Mouse (Mus musculus) embryonic facial prominence, embryonic 13.5 days (tissue): ENCODE results near the gene Pold1. TPM values are rescaled to one million over a fixed set of nuclear protein-coding genes. Genes with fewer than 3 reads are reported as not detected.

Source experiments
- ATAC-seq: fragments of 200-750 bp; cut with Nextera tagmentation; 2 replicates; pipeline ENCODE4 v1.8.0; 2017; ENCODE audit warnings: low read depth; ENCODE audit not compliant: insufficient number of reproducible peaks, insufficient read depth, low FRiP score, low TSS enrichment
- H3K27ac ChIP-seq: fragments of 300-500 bp; sonication (generic); 2 replicates; pipeline ENCODE4 v1.5.1; 2015; ENCODE audit warnings: moderate library complexity, mild to moderate bottlenecking, inconsistent platforms
- H3K27me3 ChIP-seq: fragments of 300-500 bp; sonication (generic); 2 replicates; pipeline ENCODE4 v1.6.1; 2015; ENCODE audit warnings: mild to moderate bottlenecking, inconsistent platforms
- H3K36me3 ChIP-seq: fragments of 300-500 bp; sonication (generic); 2 replicates; pipeline ENCODE4 v1.6.1; 2015; ENCODE audit warnings: mild to moderate bottlenecking, inconsistent platforms
- H3K4me1 ChIP-seq: fragments of 300-500 bp; sonication (generic); 2 replicates; pipeline ENCODE4 v1.6.1; 2015; ENCODE audit warnings: inconsistent platforms
- H3K4me2 ChIP-seq: fragments of 300-500 bp; sonication (generic); 2 replicates; pipeline ENCODE4 v1.6.1; 2015; ENCODE audit warnings: moderate library complexity, mild to moderate bottlenecking, inconsistent platforms
- H3K4me3 ChIP-seq: fragments of 300-500 bp; sonication (generic); 2 replicates; pipeline ENCODE4 v1.5.1; 2015; ENCODE audit warnings: mild to moderate bottlenecking, inconsistent platforms
- H3K9ac ChIP-seq: fragments of 300-500 bp; sonication (generic); 2 replicates; pipeline ENCODE4 v1.6.1; 2015; ENCODE audit warnings: mild to moderate bottlenecking, inconsistent platforms
- H3K9me3 ChIP-seq: fragments of 300-500 bp; sonication (generic); 2 replicates; pipeline ENCODE4 v1.6.1; 2016; ENCODE audit warnings: inconsistent platforms
- WGBS: fragments of 180-500 bp; shearing (Covaris S2); methylation state at CpG from one replicate; pipeline ENCODE4 v1.1.7; 2015; ENCODE audit warnings: mixed read lengths; 5-methylcytosine and 5-hydroxymethylcytosine counted together
- polyA plus RNA-seq: library from polyadenylated mRNA; unstranded; fragments of >200 nt; fragmentation: Nextera tagmentation; extraction: Ambion mirVana; gene quantifications from 2 replicates; pipeline ENCODE4 v1.2.1, GENCODE M21; 2015

Gene Pold1
- polyA plus RNA-seq, 1 experiment from 2014 or later: 104 TPM

DNA sequence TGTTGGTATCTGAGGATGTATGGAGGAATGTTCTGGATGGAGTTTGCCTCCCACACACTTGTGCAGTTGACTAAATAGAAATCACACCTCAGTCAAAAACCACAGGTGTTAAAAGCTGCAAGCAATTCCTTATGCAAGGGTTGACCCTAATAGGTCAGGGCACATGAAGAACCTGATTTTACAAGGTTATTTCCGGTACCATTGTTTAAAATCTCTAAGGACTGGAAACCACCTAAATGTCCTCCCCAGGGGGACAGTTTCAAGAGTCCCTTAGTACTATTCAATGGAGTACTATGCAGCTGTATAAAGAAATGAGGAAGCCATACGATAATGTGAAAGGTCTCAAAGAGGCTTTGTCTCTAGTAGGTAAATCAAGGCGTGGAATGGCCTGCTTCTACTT is 2.4 kb downstream of the Pold1 start:
- no peak for ATAC-seq
- H3K27me3 ChIP-seq: no peaks in the 10 kb centered on the region
- H3K9me3 ChIP-seq: no peaks in the 10 kb centered on the region; the same call in 1 of the 2 replicates
- no peak overlapping the region for H3K4me3 ChIP-seq
- 98% methylated on average over 3 of the region's 3 CpGs for WGBS
- H3K4me2 ChIP-seq: no peak overlapping the region
- H3K9ac ChIP-seq: no peak overlapping the region
- H3K27ac ChIP-seq: no peak overlapping the region
- peaks cover 43% of the 10 kb centered on the region for H3K36me3 ChIP-seq
- H3K4me1 ChIP-seq: peaks cover 14% of the 10 kb centered on the region

DNA sequence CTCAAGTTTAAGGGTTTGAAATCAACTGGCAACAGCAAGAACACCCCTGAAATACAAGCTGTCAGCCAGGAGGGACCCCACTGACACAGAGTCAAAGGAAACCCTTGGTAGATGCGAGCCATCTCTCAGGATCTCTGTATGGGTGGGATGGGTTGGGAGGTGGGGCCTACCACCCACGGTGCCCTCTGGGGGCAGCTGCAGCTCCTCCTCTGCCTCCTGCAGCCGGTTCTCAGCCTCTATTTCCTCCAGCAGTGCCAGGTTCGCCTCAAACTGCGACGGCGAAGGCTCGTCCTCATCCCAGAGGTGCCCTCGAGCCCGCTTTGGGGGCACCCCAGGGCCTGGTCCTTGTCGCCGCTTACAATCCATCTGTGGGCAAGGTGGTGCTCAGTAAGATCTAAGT is 5.6 kb downstream of the Pold1 start:
- Histone ChIP-seq H3K4me1 (peaks cover 14% of the 10 kb centered on the region), H3K4me2 (no peak overlapping the region), H3K4me3 (no peak overlapping the region), H3K27me3 (no peaks in the 10 kb centered on the region), H3K9ac (0 out of 2 replicates have a peak overlapping the region, but pooled peaks have one; percentile 11), H3K9me3 (no peaks in the 10 kb centered on the region; the same call in 1 of the 2 replicates), H3K27ac (no peak overlapping the region), H3K36me3 (peaks cover 55% of the 10 kb centered on the region)
- 73% methylated on average over 12 of the region's 12 CpGs for WGBS
- no peak for ATAC-seq

DNA sequence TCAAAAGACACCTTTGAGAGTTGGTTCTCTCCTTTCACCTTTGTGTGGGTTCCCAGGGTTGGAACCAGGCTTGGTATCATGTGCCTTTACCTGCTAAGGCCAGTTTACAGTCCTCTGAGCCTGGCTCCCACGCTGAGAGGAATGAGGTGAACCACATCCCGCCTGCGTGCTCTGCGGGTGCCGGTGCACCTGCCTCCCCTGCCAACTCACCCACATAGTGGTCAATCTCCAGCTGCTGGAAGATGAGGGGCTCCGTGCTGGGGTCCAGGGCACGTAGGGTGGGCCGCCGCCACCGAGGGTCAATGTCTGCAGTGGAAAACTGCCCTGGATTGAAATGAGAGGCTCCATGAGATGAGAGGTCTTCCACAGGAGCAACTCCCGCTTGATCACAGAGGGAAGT is 6.1 kb downstream of the Pold1 start:
- H3K36me3 ChIP-seq: peaks cover 60% of the 10 kb centered on the region
- no peak overlapping the region for H3K27ac ChIP-seq
- H3K4me2 ChIP-seq: no peak overlapping the region
- ATAC-seq: no peak
- WGBS: 93% methylated on average over 11 of the region's 11 CpGs
- H3K9ac ChIP-seq: no peak overlapping the region
- H3K9me3 ChIP-seq: no peaks in the 10 kb centered on the region; the same call in 1 of the 2 replicates
- no peak overlapping the region for H3K4me3 ChIP-seq
- H3K4me1 ChIP-seq: peaks cover 9% of the 10 kb centered on the region
- no peaks in the 10 kb centered on the region for H3K27me3 ChIP-seq

DNA sequence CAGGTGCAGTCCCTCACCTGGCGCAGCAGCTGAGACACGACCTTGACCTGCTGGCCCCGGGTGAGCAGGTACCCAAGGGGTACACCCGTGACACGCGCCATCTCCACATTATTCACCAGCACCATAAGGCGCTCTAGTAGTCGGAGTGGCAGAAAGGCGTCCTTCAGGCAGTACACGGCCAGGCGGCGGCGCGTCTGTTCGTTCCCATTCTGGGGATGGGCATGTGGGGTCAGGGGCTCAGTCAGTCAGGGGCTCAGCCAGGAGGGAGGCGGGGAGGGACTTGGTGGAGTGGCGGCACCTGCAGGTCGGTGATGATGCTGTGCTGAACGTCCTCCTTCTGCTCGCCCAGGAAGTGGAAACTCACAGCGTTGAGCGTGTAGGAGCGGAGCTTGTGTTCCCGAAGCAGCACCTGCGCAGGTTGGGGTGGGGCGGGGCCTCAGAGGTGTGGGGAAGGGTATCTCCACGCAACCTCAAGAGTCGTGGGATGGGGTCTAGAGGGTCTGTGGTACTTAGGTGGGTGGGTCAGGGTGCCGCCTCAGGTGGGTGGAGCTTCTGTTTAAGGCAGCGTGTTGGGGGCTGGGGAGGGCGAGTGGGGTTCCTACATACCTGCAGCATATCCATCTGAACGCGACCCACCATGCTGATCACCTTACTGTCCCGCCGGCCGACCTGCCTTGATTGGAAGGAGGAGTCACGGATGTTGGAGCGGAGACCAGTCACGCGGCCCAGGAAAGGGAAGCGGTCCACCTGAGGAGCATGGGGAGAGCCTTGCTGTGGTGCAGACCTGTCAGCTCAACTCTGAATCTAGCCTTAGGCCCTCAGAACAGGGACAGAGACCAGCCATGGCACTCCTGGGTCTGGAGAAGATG is 9.7 kb downstream of the Pold1 start:
- H3K9me3 ChIP-seq: no peaks in the 10 kb centered on the region
- H3K4me2 ChIP-seq: no peak overlapping the region
- H3K27me3 ChIP-seq: no peaks in the 10 kb centered on the region
- peaks cover 92% of the 10 kb centered on the region for H3K36me3 ChIP-seq
- H3K9ac ChIP-seq: no peak overlapping the region
- H3K4me3 ChIP-seq: no peak overlapping the region
- no peaks in the 10 kb centered on the region for H3K4me1 ChIP-seq
- H3K27ac ChIP-seq: no peak overlapping the region
- 93% methylated on average over 41 of the region's 41 CpGs for WGBS
- no peak for ATAC-seq

DNA sequence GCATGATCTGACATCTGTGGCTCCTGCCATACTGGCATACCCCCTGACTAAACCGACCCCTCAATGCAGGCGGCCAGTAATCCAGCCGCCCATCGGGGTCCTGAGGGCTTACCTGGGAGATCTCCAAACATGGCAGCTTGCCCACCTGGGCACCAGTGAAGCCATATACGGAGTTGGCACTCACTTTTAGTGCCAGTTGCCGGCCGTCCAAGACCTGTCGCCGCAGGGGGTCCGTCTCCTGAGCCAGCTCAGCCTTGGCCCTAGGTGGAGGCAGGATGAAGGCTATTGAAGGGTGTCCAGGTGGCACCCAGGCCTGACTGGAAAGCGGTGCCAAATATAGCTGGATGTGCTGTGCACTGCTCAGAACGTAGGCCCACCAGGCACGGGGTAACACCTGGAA is 11.2 kb downstream of the Pold1 start:
- H3K4me1 ChIP-seq: no peaks in the 10 kb centered on the region
- no peaks in the 10 kb centered on the region for H3K9me3 ChIP-seq
- no peaks in the 10 kb centered on the region for H3K27me3 ChIP-seq
- 91% methylated on average over 13 of the region's 13 CpGs for WGBS
- no peak for ATAC-seq
- H3K4me2 ChIP-seq: no peak overlapping the region
- no peak overlapping the region for H3K27ac ChIP-seq
- H3K9ac ChIP-seq: no peak overlapping the region
- no peak overlapping the region for H3K4me3 ChIP-seq
- H3K36me3 ChIP-seq: peaks cover 99% of the 10 kb centered on the region

DNA sequence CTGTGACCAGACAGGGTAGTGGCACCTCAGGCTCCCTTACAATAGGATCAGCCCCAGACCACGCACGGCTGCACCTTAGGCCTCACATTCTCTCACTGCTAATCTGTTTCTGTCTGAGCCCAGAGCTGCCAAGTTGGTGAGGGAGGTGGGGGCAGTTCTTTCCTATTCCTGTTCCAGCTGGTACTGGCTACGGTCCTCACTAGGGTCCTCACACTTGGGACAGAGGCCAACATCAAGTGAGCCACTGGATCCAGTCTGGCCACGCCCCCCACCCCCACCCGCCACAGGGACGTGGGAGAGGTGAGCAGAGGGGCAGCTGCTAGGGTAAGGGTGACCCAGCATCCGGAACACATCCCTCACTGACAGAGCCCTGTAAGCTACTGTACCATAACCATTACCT is 11.6 kb downstream of the Pold1 start:
- no peak for ATAC-seq
- WGBS: 88% methylated on average over 7 of the region's 7 CpGs

DNA sequence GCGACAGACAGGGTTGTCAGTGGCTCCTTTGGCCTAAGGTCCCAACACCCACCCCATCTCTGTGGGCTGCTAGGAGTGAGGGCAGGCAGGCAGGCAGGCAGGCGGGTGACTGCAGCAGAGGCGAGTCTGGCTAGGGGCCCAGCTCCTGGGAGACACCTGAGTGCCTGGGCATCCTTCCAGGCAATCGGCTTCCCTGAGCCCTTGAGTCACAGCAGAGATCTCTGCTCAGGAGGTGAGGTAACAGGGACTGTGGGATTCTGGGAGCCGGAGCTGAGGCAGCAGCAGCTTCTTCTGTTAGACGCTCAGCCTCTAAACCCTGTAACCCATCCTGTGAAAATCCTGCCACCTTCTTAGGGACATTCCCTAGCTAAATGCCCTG is 12.1 kb downstream of the Pold1 start:
- Histone ChIP-seq H3K27ac (no peak overlapping the region), H3K9ac (no peak overlapping the region), H3K4me2 (no peak overlapping the region), H3K27me3 (no peaks in the 10 kb centered on the region), H3K4me1 (no peaks in the 10 kb centered on the region), H3K4me3 (no peak overlapping the region), H3K9me3 (no peaks in the 10 kb centered on the region), H3K36me3 (peaks cover 94% of the 10 kb centered on the region)
- no peak for ATAC-seq
- WGBS: 85% methylated on average over 6 of the region's 6 CpGs

More for the DNA sequence above, 11.6 kb downstream of the Pold1 start:
- Histone ChIP-seq H3K36me3 (peaks cover 98% of the 10 kb centered on the region), H3K27ac (no peak overlapping the region), H3K4me3 (no peak overlapping the region), H3K9ac (no peak overlapping the region), H3K4me1 (no peaks in the 10 kb centered on the region), H3K9me3 (no peaks in the 10 kb centered on the region), H3K4me2 (no peak overlapping the region), H3K27me3 (no peaks in the 10 kb centered on the region)

DNA sequence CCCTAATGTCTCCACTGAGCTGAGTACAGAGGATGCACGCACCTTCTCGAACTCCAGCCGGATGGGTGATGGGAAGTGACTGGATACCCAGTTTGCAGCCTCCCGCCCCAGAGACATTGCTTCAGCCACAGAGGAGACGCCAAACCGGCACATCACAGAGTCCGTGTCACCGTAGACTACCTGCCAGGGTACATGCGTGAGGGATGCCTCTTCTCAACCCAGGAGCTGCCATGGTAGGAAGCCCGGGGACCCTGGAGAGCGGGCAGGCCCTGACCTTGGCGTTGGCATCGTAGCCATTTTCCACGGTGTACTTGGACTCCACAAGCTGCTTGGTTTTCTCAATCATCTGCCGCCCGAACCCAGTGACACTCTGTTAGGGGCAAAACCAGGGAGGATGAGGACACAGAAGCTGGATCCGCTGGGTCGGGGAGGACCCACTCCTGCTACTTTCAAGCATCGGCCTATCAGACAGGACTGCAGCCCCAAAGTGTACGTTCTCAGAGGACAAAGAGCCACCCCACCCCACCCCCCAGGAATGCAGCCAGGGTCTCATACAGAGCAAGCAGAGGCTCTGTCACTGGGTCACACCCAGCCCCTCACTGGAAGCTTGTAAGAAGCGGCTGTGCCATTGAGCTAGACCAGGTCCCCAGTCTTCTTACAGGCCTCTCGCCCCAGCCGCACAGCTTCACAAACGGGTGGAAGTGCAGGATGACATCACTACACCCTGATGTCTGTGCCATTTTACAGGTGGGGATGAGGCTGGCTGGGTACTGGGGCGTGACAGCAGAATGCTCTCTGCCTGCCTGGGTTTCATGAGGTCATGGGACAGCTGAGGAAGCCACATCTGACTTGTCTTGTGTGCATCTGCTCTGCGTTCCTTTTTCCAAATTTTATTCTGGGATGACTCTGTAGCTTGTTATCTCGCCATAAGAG is 12.7 kb downstream of the Pold1 start:
- WGBS: 92% methylated on average over 27 of the region's 27 CpGs
- Histone ChIP-seq H3K4me3 (no peak overlapping the region), H3K36me3 (peaks cover 87% of the 10 kb centered on the region), H3K4me2 (no peak overlapping the region), H3K9ac (no peak overlapping the region), H3K4me1 (no peaks in the 10 kb centered on the region), H3K27ac (no peak overlapping the region), H3K9me3 (no peaks in the 10 kb centered on the region), H3K27me3 (no peaks in the 10 kb centered on the region)
- ATAC-seq: no peak

DNA sequence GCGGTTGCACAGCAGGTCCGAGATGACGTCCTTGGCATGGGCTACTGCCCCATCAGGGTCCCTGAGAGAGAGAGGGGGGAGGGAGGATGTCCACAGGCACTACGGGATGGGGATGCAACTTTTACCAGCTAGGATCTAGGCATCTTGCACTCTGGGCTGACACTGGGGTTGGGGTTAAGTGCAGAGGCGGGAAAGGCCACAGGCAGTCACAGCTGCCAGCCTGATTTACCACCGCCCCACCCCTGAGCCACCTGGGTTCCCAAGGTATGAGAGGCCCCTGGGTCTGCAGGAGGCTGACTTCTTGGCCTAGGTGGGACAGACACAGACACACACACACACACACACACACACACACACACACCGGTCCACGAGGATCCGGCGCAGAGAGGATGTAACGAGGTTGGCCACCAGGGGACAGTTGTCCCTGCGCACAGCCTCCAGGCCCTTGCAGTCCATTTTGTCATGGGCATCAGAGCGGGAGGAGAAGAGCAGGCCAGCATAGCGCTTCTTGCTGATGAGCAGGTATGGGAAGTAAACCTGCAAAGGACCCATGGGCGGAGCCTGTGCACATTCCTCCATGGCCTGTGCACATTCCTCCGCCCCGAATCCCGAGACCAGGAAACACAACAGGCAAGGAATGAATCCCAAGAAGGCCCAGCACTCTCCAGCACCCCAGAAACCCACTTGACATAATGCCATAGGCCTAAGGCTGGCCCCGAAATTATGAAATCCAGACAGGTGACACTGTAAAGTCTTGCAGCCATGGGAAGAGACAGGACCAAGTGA is 13.8 kb downstream of the Pold1 start:
- H3K9me3 ChIP-seq: no peaks in the 10 kb centered on the region
- H3K4me2 ChIP-seq: no peak overlapping the region
- H3K27me3 ChIP-seq: peaks cover 4% of the 10 kb centered on the region; the same call in 1 of the 2 replicates
- no peak overlapping the region for H3K27ac ChIP-seq
- H3K4me3 ChIP-seq: no peak overlapping the region
- no peak overlapping the region for H3K9ac ChIP-seq
- H3K4me1 ChIP-seq: no peaks in the 10 kb centered on the region
- peaks cover 76% of the 10 kb centered on the region for H3K36me3 ChIP-seq
- WGBS: 87% methylated on average over 19 of the region's 19 CpGs
- ATAC-seq: no peak

DNA sequence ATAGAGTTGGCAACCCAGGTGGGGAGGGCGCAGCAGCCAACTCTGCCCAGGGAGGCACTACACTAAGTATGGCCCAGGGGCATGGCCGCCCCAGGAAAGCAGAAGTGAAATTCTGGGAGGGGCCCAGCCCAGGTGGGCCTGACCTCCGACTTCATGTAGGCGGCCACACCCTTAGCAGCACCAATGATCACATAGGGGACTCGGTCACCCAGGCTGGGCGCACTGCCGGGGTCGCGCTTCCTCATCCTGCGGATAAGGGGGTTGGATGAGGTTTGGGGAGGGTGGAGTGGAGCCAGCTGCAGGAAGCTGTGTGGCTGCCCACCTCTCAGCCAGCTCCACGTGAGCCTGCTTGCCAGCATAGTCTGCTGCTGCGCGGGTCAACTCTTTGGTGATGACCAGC is 14.4 kb downstream of the Pold1 start:
- H3K9ac ChIP-seq: no peak overlapping the region
- peaks cover 8% of the 10 kb centered on the region for H3K27me3 ChIP-seq
- no peak for ATAC-seq
- H3K27ac ChIP-seq: no peak overlapping the region
- WGBS: 95% methylated on average over 13 of the region's 13 CpGs
- no peaks in the 10 kb centered on the region for H3K4me1 ChIP-seq
- H3K4me3 ChIP-seq: no peak overlapping the region
- no peaks in the 10 kb centered on the region for H3K9me3 ChIP-seq
- H3K4me2 ChIP-seq: no peak overlapping the region
- H3K36me3 ChIP-seq: peaks cover 70% of the 10 kb centered on the region

DNA sequence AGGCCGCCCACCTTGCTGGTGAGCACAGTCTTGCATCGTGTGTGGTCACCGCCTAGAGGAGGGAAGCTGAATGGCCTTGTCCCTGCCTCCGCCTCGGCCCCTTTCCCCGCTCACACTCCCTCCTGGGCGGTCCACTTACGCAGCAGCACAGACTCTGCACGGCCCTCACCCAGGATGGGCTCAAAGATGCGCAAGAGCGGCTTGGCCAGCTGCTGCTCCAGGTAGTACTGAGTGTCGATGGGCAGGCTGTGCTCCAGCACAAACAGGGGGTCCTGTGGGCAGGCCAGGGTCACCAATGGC is 15.0 kb downstream of the Pold1 start:
- no peak overlapping the region for H3K4me3 ChIP-seq
- ATAC-seq: no peak
- no peak overlapping the region for H3K27ac ChIP-seq
- H3K4me2 ChIP-seq: no peak overlapping the region
- peaks cover 13% of the 10 kb centered on the region for H3K27me3 ChIP-seq
- no peaks in the 10 kb centered on the region for H3K9me3 ChIP-seq
- no peaks in the 10 kb centered on the region for H3K4me1 ChIP-seq
- 81% methylated on average over 12 of the region's 12 CpGs for WGBS
- peaks cover 65% of the 10 kb centered on the region for H3K36me3 ChIP-seq
- no peak overlapping the region for H3K9ac ChIP-seq
